Mouse (Mus musculus) heart, adult 2 months (tissue): ENCODE results near the gene Cylc1.

ENCODE experiments used
- CTCF ChIP-seq: fragments of 200-600 bp; IDR thresholded peaks from 2 replicates; pipeline ENCODE4 v1.8.1; 2022; ENCODE audit warnings: antibody characterized with exemption, mild to moderate bottlenecking, moderate library complexity
- EP300 ChIP-seq: fragments of 200-500 bp; IDR thresholded peaks from 2 replicates; pipeline ENCODE4 v1.6.1; 2011; ENCODE audit warnings: low read depth, low read length, control low read depth; ENCODE audit not compliant: insufficient read depth

DNA sequence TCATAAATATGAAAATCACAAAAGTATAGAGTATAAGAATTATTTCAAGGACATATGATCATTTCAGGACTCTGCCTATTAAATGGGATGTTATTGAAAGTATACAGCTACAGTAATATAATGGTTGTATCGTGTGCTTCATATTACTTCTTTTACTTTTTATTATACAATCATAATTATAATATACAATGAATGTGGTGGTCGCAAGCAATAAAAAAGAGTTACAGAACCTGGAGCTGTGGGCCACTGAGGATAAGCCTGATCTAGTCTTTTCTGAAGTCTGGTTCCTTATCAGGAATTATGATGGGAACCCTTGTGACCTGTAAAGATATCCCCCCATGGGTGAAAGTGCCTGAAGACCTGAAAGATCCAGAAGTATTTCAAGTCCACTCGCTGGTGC lies 57.8 kb downstream of the Cylc1 start, which contains the start of gene Gm10112:
- TF ChIP-seq CTCF, result no peak
- no peak for TF ChIP-seq EP300
